Mouse (Mus musculus): Measurements from ENCODE around the gene Gm28729.

- TF ChIP-seq POLR2A (IDR thresholded peaks at IDR 0.05; ENCODE audit: extremely low read depth, insufficient read depth, low read length) = no peak
- TF ChIP-seq CTCF (IDR thresholded peaks at IDR 0.05; ENCODE audit: extremely low read depth, insufficient read depth, low read length) = no peak
Observed at GRCm38 (mm10) chr9:96502856-96503610, 22.0 kb downstream of the Gm28729 start.

All from cortical plate, adult 2 months (tissue).